Mouse (Mus musculus): ENCODE results near the gene Ces1f.

DNA sequence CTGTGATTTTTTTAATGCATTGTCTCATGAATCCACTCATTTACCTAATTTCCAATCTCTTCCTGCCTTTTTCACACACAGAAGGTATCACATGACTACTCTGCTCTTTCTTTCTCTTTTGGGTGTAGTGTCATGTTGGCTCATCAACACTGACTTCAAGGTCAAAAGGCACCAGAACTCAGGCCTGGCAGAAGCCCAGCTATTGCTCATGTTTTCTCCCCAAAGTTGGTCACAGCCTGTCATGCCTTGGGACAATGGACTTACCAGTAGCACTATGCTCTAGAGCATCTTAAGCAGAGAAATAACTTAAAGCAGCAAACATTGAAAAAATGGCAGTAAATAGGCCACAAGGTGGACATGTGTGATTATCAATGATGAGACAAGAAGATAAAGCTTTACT is 68.5 kb downstream of the Ces1f start:
- TF ChIP-seq CTCF (IDR thresholded peaks at IDR 0.05; ENCODE audit: control insufficient read depth, insufficient read depth, insufficient read length) (no peak), FOSL1 (IDR thresholded peaks at IDR 0.05; ENCODE audit: insufficient read depth, low read length, poor library complexity, severe bottlenecking) (no peak), USF1 (IDR thresholded peaks at IDR 0.05; ENCODE audit: low read depth) (no peak), MYOG (IDR thresholded peaks at IDR 0.05; ENCODE audit: control insufficient read depth, extremely low read depth, insufficient read length) (no peak), CEBPB (IDR thresholded peaks at IDR 0.05; ENCODE audit: low read depth) (no peak), MAX (IDR thresholded peaks at IDR 0.05) (no peak), MYOD1 (IDR thresholded peaks at IDR 0.05; ENCODE audit: control insufficient read depth, insufficient read length, low read depth) (no peak)
